Mouse (Mus musculus): ENCODE results near the gene Tjap1.
A peak's percentile ranks its signal among the peaks of the same experiment; 100 is the strongest.

Tjap1 gene

DNA sequence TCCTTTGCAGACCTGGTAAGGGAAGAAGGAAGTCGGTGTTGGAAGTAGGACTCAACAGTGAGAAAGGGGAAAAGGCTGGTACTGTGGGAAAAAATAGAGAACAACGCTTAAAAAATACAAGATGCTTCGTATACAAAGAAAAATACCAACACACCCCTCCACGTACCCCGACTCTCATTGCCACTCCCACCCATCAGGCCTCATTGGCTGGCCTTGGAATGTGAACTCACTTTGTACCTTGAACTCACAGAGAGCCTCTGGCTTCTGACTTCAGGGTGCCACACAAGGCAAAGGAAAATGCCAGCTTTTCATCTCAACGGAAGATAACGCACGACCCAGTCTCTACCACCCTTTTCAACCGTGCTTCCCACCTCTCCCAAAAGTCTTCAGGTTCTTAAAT is 314 bp upstream of the Tjap1 start:
- no peak for DNase-seq (ENCODE audit: low read depth, low spot score)

DNA sequence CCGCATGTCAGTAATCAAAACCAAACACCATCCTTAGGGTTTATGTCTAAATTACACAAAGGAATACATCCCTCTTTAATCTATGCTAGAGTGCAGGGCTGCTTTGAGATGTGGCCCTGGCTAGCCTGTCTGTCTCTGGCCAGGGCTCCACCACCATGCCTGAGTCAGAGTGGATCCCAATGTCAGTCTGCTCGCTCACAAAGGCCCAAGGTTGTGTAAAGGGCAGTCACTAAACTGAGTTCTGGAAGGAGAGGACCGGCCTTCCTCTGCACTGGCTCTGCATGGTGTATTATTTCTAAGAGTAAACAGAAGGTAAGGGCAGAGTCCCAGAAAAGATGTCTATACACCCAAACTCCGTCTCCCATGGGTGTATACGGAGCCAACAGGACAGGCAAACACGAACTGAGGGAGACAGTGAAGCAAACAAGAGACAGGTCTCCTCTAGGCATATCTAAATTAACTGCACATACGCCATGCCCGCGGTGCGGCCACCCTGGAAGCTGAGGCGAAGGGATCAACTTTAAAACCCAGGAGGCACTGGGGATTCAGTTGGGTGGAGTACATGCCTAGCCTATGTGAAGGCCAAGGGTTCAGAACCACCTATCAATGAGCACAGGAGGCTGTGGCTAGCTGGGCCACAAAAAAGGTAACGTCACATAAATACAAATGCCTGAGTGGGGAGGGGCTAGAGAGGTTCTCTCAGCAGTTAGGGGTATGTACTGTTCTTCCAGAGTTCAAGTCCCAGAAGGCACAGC is 4.6 kb downstream of the Tjap1 start:
- DNase-seq (ENCODE audit: low read depth, low spot score): no peak

- DNase-seq (ENCODE audit: low read depth, low spot score): no peak
Measured at GRCm38 (mm10) chr17:46277586-46277985, 5.2 kb downstream of the Tjap1 start.

DNA sequence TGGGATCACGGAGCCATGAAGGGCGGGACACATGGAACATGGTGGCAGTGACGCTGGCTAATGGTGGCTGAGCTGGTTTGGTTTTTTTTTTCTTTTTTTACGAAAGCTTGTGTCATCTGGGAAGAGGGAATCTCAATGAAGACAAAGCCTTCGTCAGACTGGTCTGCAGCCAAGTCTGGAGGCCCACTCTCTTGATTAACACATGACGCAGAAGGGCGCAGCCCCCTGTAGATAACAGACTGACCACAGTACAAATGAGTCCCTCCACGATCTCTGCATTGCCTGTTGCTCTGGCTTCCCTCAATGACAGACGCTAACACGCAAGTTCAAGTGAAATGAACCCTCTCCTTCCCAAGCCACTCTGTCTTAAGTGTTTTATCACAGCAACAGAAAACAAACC is 7.3 kb downstream of the Tjap1 start:
- no peak for DNase-seq (ENCODE audit: low read depth, low spot score)

- DNase-seq (ENCODE audit: low read depth, low spot score): no peak
Measured at GRCm38 (mm10) chr17:46275034-46275433, 7.8 kb downstream of the Tjap1 start.

- DNase-seq (ENCODE audit: low read depth, low spot score): no peak
Measured at GRCm38 (mm10) chr17:46274465-46274864, 8.4 kb downstream of the Tjap1 start.

- DNase-seq (ENCODE audit: low read depth, low spot score): no peak
Measured at GRCm38 (mm10) chr17:46273803-46274236, 9.0 kb downstream of the Tjap1 start.

DNA sequence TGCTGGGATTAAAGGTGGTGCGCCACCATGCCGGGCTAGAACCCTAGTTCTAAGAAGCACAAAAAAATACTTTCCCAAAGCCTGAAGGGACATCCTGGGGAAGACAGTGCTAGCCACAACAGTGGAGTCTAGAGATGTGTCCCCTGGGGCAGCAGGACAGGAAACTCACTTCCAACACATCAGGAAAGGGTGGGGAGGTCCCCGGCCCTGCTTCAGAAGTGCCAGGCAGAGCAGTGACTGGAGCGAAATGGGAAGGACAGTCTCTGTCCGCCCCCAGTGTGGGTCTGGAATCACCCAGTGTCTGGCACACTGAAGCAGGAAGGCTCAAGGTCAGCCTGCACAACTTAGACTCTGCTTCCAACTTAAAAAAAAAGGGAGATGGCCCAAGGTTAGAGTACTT is 10.2 kb downstream of the Tjap1 start:
- DNase-seq (ENCODE audit: low read depth, low spot score): no peak

- DNase-seq (ENCODE audit: low read depth, low spot score): no peak
Measured at GRCm38 (mm10) chr17:46272058-46272457, 10.8 kb downstream of the Tjap1 start.

GRCm38 (mm10) chr17:46269771-46270534 is 12.9 kb downstream of the Tjap1 start:
- no peak for DNase-seq (ENCODE audit: low read depth, low spot score)

DNA sequence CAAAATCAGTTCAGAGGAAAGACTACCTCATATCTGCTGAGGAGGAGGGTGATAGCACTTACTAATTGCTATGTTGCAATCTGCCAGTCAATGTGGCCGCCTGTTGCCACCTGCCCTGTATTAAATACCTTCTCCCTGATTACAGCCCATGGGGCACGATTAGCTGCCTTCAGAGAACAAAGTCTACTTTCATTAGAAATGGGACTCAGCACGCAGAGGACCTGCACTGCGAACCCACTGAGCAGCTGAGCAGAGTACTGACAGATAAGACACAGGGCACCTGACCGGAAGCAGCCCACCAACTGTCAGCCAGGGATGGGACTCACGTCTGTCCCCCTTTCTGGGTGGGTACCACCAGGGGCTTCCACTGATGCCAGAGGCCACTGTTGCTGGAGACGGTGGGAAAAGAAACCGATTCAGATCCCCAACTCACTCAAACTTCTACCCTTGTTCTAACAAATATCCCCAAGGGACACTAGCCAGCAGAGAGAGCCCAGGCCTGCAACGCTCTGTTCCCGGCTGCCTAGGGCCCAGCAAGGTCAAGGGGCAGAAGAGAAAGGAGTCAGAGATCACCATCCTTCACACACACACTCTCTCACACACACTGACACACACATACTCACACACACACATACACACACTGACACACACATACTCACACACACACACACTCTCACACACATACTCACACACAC is 14.7 kb downstream of the Tjap1 start:
- no peak for DNase-seq (ENCODE audit: low read depth, low spot score)

- no peak for DNase-seq (ENCODE audit: low read depth, low spot score)
Measured at GRCm38 (mm10) chr17:46267511-46267910, 15.3 kb downstream of the Tjap1 start.

DNA sequence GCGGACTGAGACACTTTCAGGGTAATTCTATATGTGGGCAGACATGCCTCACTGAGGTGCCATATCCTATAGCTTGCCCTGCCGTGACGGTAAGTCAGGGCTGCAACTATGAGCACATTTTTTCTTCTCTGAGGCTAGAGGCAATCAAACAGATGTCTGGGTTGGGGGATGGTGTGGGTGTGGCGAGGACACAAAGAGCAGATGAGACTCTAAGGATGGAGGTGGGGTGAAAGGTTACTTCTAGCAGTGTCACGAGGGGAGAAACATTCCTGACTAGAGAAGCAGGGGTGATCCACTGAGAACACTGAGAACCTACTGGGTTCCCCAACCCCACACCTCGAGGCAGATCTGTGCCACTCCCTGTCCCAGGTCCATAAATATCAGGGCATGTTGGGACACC is 15.8 kb downstream of the Tjap1 start:
- DNase-seq (ENCODE audit: low read depth, low spot score): no peak

DNA sequence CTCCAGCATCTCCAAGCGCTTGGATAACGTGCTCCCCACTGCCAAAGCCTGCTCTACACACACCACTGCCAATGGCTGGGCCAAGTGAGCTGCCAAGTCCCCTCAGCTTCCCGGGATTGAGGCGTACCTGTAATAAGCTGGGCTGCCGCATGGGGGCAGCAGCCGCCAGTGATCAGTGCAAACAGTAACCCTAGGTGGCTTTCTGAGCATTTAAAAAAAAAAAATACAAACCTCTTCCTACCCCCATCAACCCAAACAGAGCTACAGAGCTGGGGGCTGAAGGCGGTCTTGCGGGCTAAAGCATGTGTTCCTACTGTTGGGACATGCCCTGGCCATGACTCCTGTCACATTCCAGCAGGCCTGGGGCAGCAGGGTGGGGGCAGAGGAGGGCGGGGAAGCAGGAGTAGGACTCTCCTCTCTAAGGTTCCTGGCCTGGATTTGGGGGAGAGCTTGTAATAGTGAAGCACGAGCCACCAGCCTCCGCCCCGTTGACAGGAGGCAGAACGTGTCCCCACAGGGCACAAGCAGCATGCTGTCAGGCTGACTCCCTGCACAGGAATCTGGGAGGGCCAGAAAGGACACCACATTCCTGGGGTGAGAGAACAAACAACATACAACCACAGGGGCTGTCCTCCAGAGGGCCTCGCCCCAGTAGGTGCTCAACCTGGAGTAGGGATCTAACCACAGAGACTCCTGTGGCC is 16.8 kb downstream of the Tjap1 start:
- peak; percentile 84 for DNase-seq (ENCODE audit: low read depth, low spot score)

- no peak for DNase-seq (ENCODE audit: low read depth, low spot score)
Measured at GRCm38 (mm10) chr17:46265502-46265901, 17.3 kb downstream of the Tjap1 start.

DNA sequence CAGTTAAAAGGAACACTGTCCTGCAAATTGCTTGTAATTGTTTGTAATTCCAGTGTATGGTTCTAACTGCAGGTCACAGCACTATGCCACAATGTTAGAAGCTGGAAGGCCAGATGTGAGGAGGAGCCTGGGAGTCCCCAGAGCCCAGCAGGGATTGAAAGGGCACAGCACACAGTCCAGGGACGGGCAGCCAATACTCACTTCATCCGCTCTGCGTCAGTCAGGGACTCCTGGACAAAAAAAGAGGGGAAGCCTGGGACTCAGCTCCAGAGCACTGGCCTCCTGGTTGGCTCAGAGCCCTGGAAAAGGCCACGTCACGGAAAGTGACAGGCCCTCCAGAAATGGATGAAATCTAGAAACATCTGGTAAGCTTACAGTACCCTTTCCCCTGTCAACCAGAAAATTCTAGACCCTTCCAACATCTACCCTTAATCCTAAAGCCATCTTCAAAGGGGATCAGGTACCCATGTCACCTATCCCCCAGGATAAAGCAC is 20.6 kb downstream of the Tjap1 start:
- DNase-seq (ENCODE audit: low read depth, low spot score): no peak

GRCm38 (mm10) chr17:46259675-46260074 is 23.2 kb downstream of the Tjap1 start:
- no peak for DNase-seq (ENCODE audit: low read depth, low spot score)

- no peak for DNase-seq (ENCODE audit: low read depth, low spot score)
Measured at GRCm38 (mm10) chr17:46258279-46259053, 24.4 kb downstream of the Tjap1 start.

DNA sequence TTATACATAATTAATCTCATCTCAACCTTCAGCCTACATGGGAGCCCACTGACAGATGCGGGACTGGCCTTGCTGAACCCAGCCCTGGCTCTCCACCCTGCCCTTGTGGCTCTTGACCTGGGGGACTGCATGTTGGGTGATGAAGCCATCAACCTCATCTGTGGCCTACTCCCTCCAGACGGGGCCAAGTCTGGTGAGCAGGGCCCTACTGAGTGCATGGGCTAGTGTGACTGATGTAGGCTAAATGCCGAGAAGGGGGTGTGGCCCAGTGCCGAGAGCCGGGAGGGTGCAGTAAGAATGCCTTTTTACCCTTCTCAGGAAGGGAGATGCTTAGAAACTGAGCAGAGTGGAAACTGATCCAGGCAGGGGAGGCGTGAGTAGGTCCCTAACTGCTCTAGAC is 27.7 kb downstream of the Tjap1 start:
- DNase-seq (ENCODE audit: low read depth, low spot score): no peak

DNA sequence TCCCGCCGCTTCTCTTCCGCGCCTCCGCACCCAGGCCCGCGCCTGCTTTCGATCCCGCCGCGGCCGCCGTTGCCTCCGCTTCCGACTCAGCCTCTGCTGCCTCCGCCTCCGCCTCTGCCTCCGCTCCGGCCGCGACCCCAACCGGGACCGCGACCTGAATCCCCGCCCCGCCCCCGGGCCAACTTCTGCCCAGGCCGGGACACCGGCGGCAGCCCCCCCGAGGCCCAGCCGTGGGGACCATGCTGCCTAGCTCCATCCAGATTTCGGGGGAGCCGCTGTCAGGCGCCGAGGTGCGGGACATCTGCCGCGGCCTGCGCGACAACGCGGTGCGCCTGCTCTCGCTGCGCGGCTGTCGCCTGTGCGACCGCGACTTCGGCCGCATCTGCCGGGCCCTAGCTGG is 28.7 kb downstream of the Tjap1 start:
- no peak for DNase-seq (ENCODE audit: low read depth, low spot score)
